Mouse (Mus musculus) midbrain, embryonic 14.5 days (tissue): Measurements from ENCODE around the gene Tcirg1. TPM values are rescaled to one million over a fixed set of nuclear protein-coding genes. Genes with fewer than 3 reads are reported as not detected.

Source experiments
- ATAC-seq: fragments of 200-750 bp; cut with Nextera tagmentation; 2 replicates; pipeline ENCODE4 v1.8.0; 2017; ENCODE audit warnings: moderate number of reproducible peaks, moderate library complexity; ENCODE audit not compliant: low FRiP score, low TSS enrichment
- DNase-seq: peaks from one replicate; pipeline ENCODE4 v3.0.0-alpha.2; 2015
- H3K27ac ChIP-seq: fragments of 300-500 bp; sonication (generic); replicated peaks from 2 replicates; pipeline ENCODE4 v1.5.1; 2014; ENCODE audit warnings: mild to moderate bottlenecking, low read depth, low read length, moderate library complexity
- H3K27me3 ChIP-seq: fragments of 300-500 bp; sonication (generic); 2 replicates; pipeline ENCODE4 v1.6.1; 2014; ENCODE audit warnings: low read length, control low read depth, mixed read lengths; ENCODE audit not compliant: control insufficient read depth, insufficient read depth
- H3K36me3 ChIP-seq: fragments of 300-500 bp; sonication (generic); 2 replicates; pipeline ENCODE4 v1.6.1; 2014; ENCODE audit warnings: low read length, control low read depth; ENCODE audit not compliant: control insufficient read depth, insufficient read depth
- H3K4me1 ChIP-seq: fragments of 300-500 bp; sonication (generic); 2 replicates; pipeline ENCODE4 v1.6.1; 2014; ENCODE audit warnings: mild to moderate bottlenecking, antibody characterized with exemption, low read length, control low read depth; ENCODE audit not compliant: control insufficient read depth, insufficient read depth
- H3K4me2 ChIP-seq: fragments of 300-500 bp; sonication (generic); 2 replicates; pipeline ENCODE4 v1.6.1; 2014; ENCODE audit warnings: mild to moderate bottlenecking, low read length, moderate library complexity
- H3K4me3 ChIP-seq: fragments of 300-500 bp; sonication (generic); replicated peaks from 2 replicates; pipeline ENCODE4 v1.5.1; 2014; ENCODE audit warnings: low read depth, low read length
- H3K9ac ChIP-seq: fragments of 300-500 bp; sonication (generic); replicated peaks from 2 replicates; pipeline ENCODE4 v1.6.1; 2014; ENCODE audit warnings: mild to moderate bottlenecking, low read length, moderate library complexity
- H3K9me3 ChIP-seq: fragments of 300-500 bp; sonication (generic); 2 replicates; pipeline ENCODE4 v1.6.1; 2016; ENCODE audit warnings: low read length, control low read depth, mixed read lengths; ENCODE audit not compliant: control insufficient read depth
- WGBS: fragments of 180-500 bp; shearing (Covaris S2); extraction: QIAGEN DNeasy Blood & Tissue Kit; methylation state at CpG from one replicate; pipeline ENCODE4 v1.1.7; 2014; 5-methylcytosine and 5-hydroxymethylcytosine counted together
- polyA plus RNA-seq: library from polyadenylated mRNA; unstranded; fragments of >200 nt; fragmentation: Nextera tagmentation; extraction: Ambion mirVana; gene quantifications from 2 replicates; pipeline ENCODE4 v1.2.1, GENCODE M21; 2014

Gene Tcirg1
- polyA plus RNA-seq, 1 experiment from 2014 or later = 11.0 TPM

GRCm38 (mm10) chr19:3896208-3896607, 10.7 kb downstream of the Tcirg1 start:
- 94% methylated on average over 10 of the region's 10 CpGs for WGBS
- H3K9ac ChIP-seq = no peak overlapping the region
- ATAC-seq (no peak), DNase-seq (no peak)
- no peak overlapping the region for H3K4me3 ChIP-seq
- H3K36me3 ChIP-seq = peaks cover 48% of the 10 kb centered on the region
- no peaks in the 10 kb centered on the region for H3K9me3 ChIP-seq
- no peak overlapping the region for H3K4me2 ChIP-seq
- H3K4me1 ChIP-seq = no peaks in the 10 kb centered on the region
- H3K27ac ChIP-seq = 0 out of 2 replicates have a peak overlapping the region, but pooled peaks have one; percentile 46
- no peaks in the 10 kb centered on the region for H3K27me3 ChIP-seq

GRCm38 (mm10) chr19:3895171-3895631, 11.7 kb downstream of the Tcirg1 start:
- Histone ChIP-seq H3K36me3 (peaks cover 58% of the 10 kb centered on the region), H3K9me3 (no peaks in the 10 kb centered on the region), H3K9ac (no peak overlapping the region), H3K4me2 (no peak overlapping the region), H3K4me3 (no peak overlapping the region), H3K4me1 (no peaks in the 10 kb centered on the region), H3K27ac (peak overlapping the region; percentile 46), H3K27me3 (no peaks in the 10 kb centered on the region)
- DNase-seq (peak; percentile 42), ATAC-seq (no peak)
- WGBS = 12% methylated on average over 3 of the region's 3 CpGs

- H3K4me3 ChIP-seq = no peak overlapping the region
- ATAC-seq = no peak
- no peaks in the 10 kb centered on the region for H3K27me3 ChIP-seq
- H3K27ac ChIP-seq = no peak overlapping the region
- DNase-seq = no peak
- H3K4me1 ChIP-seq = no peaks in the 10 kb centered on the region
- no peaks in the 10 kb centered on the region for H3K9me3 ChIP-seq
- 87% methylated on average over 2 of the region's 2 CpGs for WGBS
- H3K36me3 ChIP-seq = peaks cover 67% of the 10 kb centered on the region
- no peak overlapping the region for H3K4me2 ChIP-seq
- no peak overlapping the region for H3K9ac ChIP-seq
These were observed 12.6 kb downstream of the Tcirg1 start for GRCm38 (mm10) chr19:3894294-3894693.

GRCm38 (mm10) chr19:3893545-3894116, 13.3 kb downstream of the Tcirg1 start:
- no peaks in the 10 kb centered on the region for H3K4me1 ChIP-seq
- no peaks in the 10 kb centered on the region for H3K9me3 ChIP-seq
- DNase-seq = no peak
- no peak overlapping the region for H3K9ac ChIP-seq
- no peak overlapping the region for H3K4me3 ChIP-seq
- H3K27ac ChIP-seq = no peak overlapping the region
- H3K36me3 ChIP-seq = peaks cover 74% of the 10 kb centered on the region
- H3K27me3 ChIP-seq = no peaks in the 10 kb centered on the region
- WGBS = 90% methylated on average over 4 of the region's 4 CpGs
- ATAC-seq = no peak
- H3K4me2 ChIP-seq = no peak overlapping the region

- H3K36me3 ChIP-seq = peaks cover 78% of the 10 kb centered on the region
- H3K9ac ChIP-seq = no peak overlapping the region
- no peak overlapping the region for H3K4me2 ChIP-seq
- peak; percentile 31 for DNase-seq
- H3K27me3 ChIP-seq = no peaks in the 10 kb centered on the region
- no peaks in the 10 kb centered on the region for H3K9me3 ChIP-seq
- no peak overlapping the region for H3K4me3 ChIP-seq
- H3K4me1 ChIP-seq = no peaks in the 10 kb centered on the region
- no peak for ATAC-seq
- H3K27ac ChIP-seq = no peak overlapping the region
- WGBS = 84% methylated on average over 8 of the region's 8 CpGs
These were observed 16.8 kb downstream of the Tcirg1 start for GRCm38 (mm10) chr19:3890181-3890580.

- DNase-seq = no peak
- Histone ChIP-seq H3K9ac (no peak overlapping the region), H3K4me2 (no peak overlapping the region), H3K36me3 (peaks cover 74% of the 10 kb centered on the region), H3K27me3 (no peaks in the 10 kb centered on the region), H3K27ac (no peak overlapping the region), H3K9me3 (no peaks in the 10 kb centered on the region), H3K4me3 (no peak overlapping the region), H3K4me1 (no peaks in the 10 kb centered on the region)
- ATAC-seq = no peak
- WGBS = 94% methylated on average over 5 of the region's 5 CpGs
These were observed 17.8 kb downstream of the Tcirg1 start for GRCm38 (mm10) chr19:3889096-3889495.

GRCm38 (mm10) chr19:3884325-3884990, 22.5 kb downstream of the Tcirg1 start:
- Histone ChIP-seq H3K4me1 (no peaks in the 10 kb centered on the region), H3K4me2 (no peak overlapping the region), H3K36me3 (peaks cover 30% of the 10 kb centered on the region), H3K27ac (no peak overlapping the region), H3K9me3 (no peaks in the 10 kb centered on the region), H3K9ac (no peak overlapping the region), H3K27me3 (no peaks in the 10 kb centered on the region), H3K4me3 (no peak overlapping the region)
- DNase-seq (no peak), ATAC-seq (no peak)
- 89% methylated on average over 6 of the region's 6 CpGs for WGBS

GRCm38 (mm10) chr19:3882214-3882613, 24.7 kb downstream of the Tcirg1 start:
- H3K9me3 ChIP-seq = no peaks in the 10 kb centered on the region
- DNase-seq (no peak), ATAC-seq (no peak)
- no peaks in the 10 kb centered on the region for H3K4me1 ChIP-seq
- no peak overlapping the region for H3K4me2 ChIP-seq
- 73% methylated on average over 4 of the region's 4 CpGs for WGBS
- H3K27me3 ChIP-seq = no peaks in the 10 kb centered on the region
- peaks cover 20% of the 10 kb centered on the region for H3K36me3 ChIP-seq
- no peak overlapping the region for H3K4me3 ChIP-seq
- H3K9ac ChIP-seq = no peak overlapping the region
- no peak overlapping the region for H3K27ac ChIP-seq
